In genomic region chr6:31390243-31390981, GRCm38 (mm10) we compare ENCODE assay signal across 8 mouse cellular contexts. TPM values are rescaled to one million over a fixed set of nuclear protein-coding genes. Genes with fewer than 3 reads are reported as not detected.
DNase-seq lines count a peak whose midpoint lies in the region; ATAC-seq lines count a peak whose summit lies in the region.

No protein-coding gene starts in this region.

- DNase-seq in kidney, adult 18-20 months = peak; percentile 52
- DNase-seq in ES-CJ7 (ENCODE audit: low read depth, low spot score) = peak; percentile 67
- DNase-seq in heart, adult 8-10 months (ENCODE audit: low spot score) = peak; percentile 56
- no peak for DNase-seq in embryo, embryonic 11 days
- DNase-seq in hindbrain, embryonic 11.5 days (ENCODE audit: low spot score) = no peak

- H3K36me3 ChIP-seq in kidney, embryonic 14.5 days (ENCODE audit: control insufficient read depth, insufficient read depth, low read length) = no peaks in the 10 kb centered on the region
- H3K36me3 ChIP-seq in liver, embryonic 15.5 days (replicated peaks) = no peaks in the 10 kb centered on the region
- H3K36me3 ChIP-seq in hindbrain, embryonic 11.5 days (ENCODE audit: control insufficient read depth, insufficient read depth, low read length) = no peaks in the 10 kb centered on the region

- ATAC-seq in kidney, embryonic 14.5 days (ENCODE audit: low FRiP score, low TSS enrichment) = no peak
- peak; percentile 37; the same call in 1 of the 2 replicates for ATAC-seq in liver, embryonic 15.5 days (ENCODE audit: insufficient read depth)
- ATAC-seq in monocyte, adult 5-6 weeks (replicated peaks; ENCODE audit: insufficient number of reproducible peaks, low FRiP score, low TSS enrichment, poor library complexity, severe bottlenecking) = no peak
- no peak for ATAC-seq in hindbrain, embryonic 11.5 days (ENCODE audit: low FRiP score)

- 57% methylated on average over 8 of the region's 8 CpGs for WGBS in kidney, embryonic 14.5 days
- WGBS in liver, embryonic 15.5 days (ENCODE audit: insufficient replicate concordance) = 71% methylated on average over 8 of the region's 8 CpGs
- 73% methylated on average over 8 of the region's 8 CpGs for WGBS in hindbrain, embryonic 11.5 days

- no peak overlapping the region for H3K4me3 ChIP-seq in kidney, embryonic 14.5 days (ENCODE audit: low read length)
- no peak overlapping the region for H3K4me3 ChIP-seq in liver, embryonic 15.5 days (replicated peaks)
- H3K4me3 ChIP-seq in hindbrain, embryonic 11.5 days (ENCODE audit: low read depth, low read length) = no peak overlapping the region

- no peaks in the 10 kb centered on the region for H3K4me1 ChIP-seq in kidney, embryonic 14.5 days (ENCODE audit: control insufficient read depth, insufficient read depth, low read length)
- no peaks in the 10 kb centered on the region for H3K4me1 ChIP-seq in liver, embryonic 15.5 days (replicated peaks)
- H3K4me1 ChIP-seq in hindbrain, embryonic 11.5 days (replicated peaks; ENCODE audit: control insufficient read depth, insufficient read depth, low read length) = no peaks in the 10 kb centered on the region

- H3K9me3 ChIP-seq in kidney, embryonic 14.5 days (ENCODE audit: control insufficient read depth, low read length) = no peaks in the 10 kb centered on the region
- H3K9me3 ChIP-seq in liver, embryonic 15.5 days (replicated peaks) = no peaks in the 10 kb centered on the region
- H3K9me3 ChIP-seq in hindbrain, embryonic 11.5 days (ENCODE audit: control insufficient read depth, low read length) = no peaks in the 10 kb centered on the region

- no peak overlapping the region for H3K27ac ChIP-seq in kidney, embryonic 14.5 days (ENCODE audit: low read depth, low read length)
- no peak overlapping the region for H3K27ac ChIP-seq in liver, embryonic 15.5 days (replicated peaks)
- no peak overlapping the region for H3K27ac ChIP-seq in hindbrain, embryonic 11.5 days (ENCODE audit: low read depth, low read length)

- H3K9ac ChIP-seq in kidney, embryonic 14.5 days (ENCODE audit: low read depth, low read length) = no peak overlapping the region
- H3K9ac ChIP-seq in liver, embryonic 15.5 days = no peak overlapping the region
- H3K9ac ChIP-seq in hindbrain, embryonic 11.5 days (ENCODE audit: low read depth, low read length) = no peak overlapping the region

- no peaks in the 10 kb centered on the region for H3K27me3 ChIP-seq in kidney, embryonic 14.5 days (ENCODE audit: control insufficient read depth, insufficient read depth, low read length)
- H3K27me3 ChIP-seq in liver, embryonic 15.5 days = no peaks in the 10 kb centered on the region
- no peaks in the 10 kb centered on the region for H3K27me3 ChIP-seq in hindbrain, embryonic 11.5 days (ENCODE audit: control insufficient read depth, insufficient read depth, low read length)

- H3K4me2 ChIP-seq in kidney, embryonic 14.5 days (replicated peaks; ENCODE audit: low read depth, low read length) = no peak overlapping the region
- H3K4me2 ChIP-seq in liver, embryonic 15.5 days = no peak overlapping the region
- H3K4me2 ChIP-seq in hindbrain, embryonic 11.5 days (replicated peaks; ENCODE audit: low read depth, low read length) = no peak overlapping the region

RNA-seq across cellular contexts. Expression of gene Mkln1, which starts 8.1 kb away (rescaled TPM):
- polyA plus RNA-seq in kidney, embryonic 14.5 days (2014; fragmentation: Nextera tagmentation; extraction: Ambion mirVana) = 155 and 212 TPM in 2 replicates
- 100 to 1,000 TPM; 145 to 175 (median 158) TPM for total RNA-seq in heart, adult 8-10 months (2022)
- 126 and 133 TPM in 2 replicates for polyA plus RNA-seq in liver, embryonic 15.5 days (2015; fragmentation: Nextera tagmentation; extraction: Ambion mirVana)
- total RNA-seq in monocyte, adult 5-6 weeks (2017) = 201 to 306 TPM (median 209 TPM) in 3 replicates
- 217 and 227 TPM in 2 replicates for polyA plus RNA-seq in hindbrain, embryonic 11.5 days (2014; fragmentation: Nextera tagmentation; extraction: Ambion mirVana)

Comparison
In these comparisons a context has a peak if more than half of its experiments do, and no peak if none do; other contexts are left out.
1. DNase-seq: peak in kidney, adult 18-20 months (single experiment), ES-CJ7 (single experiment) and heart, adult 8-10 months (single experiment); none in embryo, embryonic 11 days (single experiment) and hindbrain, embryonic 11.5 days (single experiment).